Mouse (Mus musculus) right cerebral cortex, postnatal 14 days (tissue): ENCODE results near the gene Mgst3.
"Not testable (repeated sequence)": the region's sequence is repeated elsewhere in the genome, so short reads cannot be mapped to it uniquely, and the experiment has no call there.

Experiments used
- DNase-seq: peaks from one replicate; pipeline ENCODE4 v3.0.0; 2022

Mgst3 gene

DNA sequence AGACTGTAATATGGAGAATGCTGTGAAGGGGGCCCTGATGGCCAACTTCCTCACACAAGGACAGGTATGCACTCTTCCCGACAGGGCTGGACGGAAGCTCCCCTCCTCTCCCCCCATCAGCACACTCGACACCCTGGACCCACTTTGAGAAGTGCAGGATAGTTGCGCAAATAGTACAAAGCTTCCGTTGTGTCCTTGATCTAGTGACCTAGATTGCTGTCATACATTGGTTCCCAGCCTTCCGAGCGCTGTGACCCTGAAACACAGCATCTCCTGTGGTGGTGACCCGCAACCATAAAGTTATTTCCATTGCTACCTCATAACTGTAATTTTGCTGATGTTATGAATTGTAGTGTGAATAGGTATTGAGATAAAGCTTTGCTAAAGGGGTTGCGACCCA lies 36.3 kb downstream of the Mgst3 start:
- DNase-seq, result no peak

DNA sequence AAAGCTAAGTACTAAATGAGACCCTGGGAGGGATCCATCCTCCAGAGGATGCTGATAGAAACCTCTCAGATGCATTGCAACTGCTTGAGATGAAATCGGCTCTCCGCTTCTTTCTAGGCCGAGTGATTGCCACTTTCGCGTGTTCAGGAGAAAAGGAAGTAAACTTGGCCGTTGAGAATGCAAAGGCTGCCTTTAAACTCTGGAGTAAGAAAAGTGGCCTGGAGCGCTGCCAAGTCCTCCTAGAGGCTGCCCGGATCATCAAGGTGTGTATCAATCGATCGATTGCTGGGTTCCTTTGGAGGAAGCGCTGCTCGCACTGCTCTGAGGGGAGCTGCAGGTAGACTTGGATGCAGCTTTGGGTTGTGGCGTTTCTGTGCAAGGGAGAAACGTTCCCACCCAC lies 41.2 kb downstream of the Mgst3 start:
- DNase-seq, result no peak

GRCm38 (mm10) chr1:167350597-167351415 lies 42.8 kb downstream of the Mgst3 start:
- no peak for DNase-seq

- DNase-seq, result peak; percentile 83
These were observed 43.6 kb downstream of the Mgst3 start, which contains the start of gene Aldh9a1 for GRCm38 (mm10) chr1:167349815-167350596. TSS of gene Aldh9a1 (plus strand) at chr1:167349991.

- DNase-seq, result not testable (repeated sequence)
These were observed 44.4 kb downstream of the Mgst3 start for GRCm38 (mm10) chr1:167349206-167349605.

GRCm38 (mm10) chr1:167345994-167346520 lies 47.6 kb downstream of the Mgst3 start:
- not testable (repeated sequence) for DNase-seq

GRCm38 (mm10) chr1:167342831-167343230 lies 50.8 kb downstream of the Mgst3 start:
- no peak for DNase-seq

DNA sequence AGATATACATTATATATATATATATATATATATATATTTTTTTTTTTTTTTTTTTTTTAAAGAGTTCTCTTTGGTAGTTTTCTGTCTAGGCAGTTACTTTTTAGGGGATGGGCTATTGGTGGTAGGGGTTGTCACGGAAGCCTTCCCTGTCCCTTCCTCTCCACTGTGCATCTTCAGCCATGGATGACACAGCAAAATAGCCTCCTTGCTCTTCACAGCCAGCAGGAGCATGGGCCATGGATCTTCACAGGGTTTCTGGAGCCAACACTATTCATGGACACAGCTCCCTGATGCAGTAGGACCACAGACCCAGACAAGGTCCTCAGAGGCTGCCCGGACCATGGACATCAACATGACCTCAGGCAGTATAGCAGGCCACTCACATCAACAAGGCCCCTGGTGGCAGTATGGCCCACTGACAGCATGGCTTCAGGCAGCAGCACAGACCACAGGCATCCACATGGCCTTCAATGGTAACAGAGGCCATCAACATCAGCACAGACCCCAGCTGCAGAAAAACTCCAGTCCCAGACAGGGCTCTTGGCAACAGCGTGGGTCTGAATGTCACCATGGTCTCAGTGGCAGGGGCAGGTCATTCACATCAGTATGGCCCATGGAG lies 52.6 kb downstream of the Mgst3 start:
- no peak for DNase-seq

- no peak for DNase-seq
These were observed 53.4 kb downstream of the Mgst3 start for GRCm38 (mm10) chr1:167340111-167340787.

DNA sequence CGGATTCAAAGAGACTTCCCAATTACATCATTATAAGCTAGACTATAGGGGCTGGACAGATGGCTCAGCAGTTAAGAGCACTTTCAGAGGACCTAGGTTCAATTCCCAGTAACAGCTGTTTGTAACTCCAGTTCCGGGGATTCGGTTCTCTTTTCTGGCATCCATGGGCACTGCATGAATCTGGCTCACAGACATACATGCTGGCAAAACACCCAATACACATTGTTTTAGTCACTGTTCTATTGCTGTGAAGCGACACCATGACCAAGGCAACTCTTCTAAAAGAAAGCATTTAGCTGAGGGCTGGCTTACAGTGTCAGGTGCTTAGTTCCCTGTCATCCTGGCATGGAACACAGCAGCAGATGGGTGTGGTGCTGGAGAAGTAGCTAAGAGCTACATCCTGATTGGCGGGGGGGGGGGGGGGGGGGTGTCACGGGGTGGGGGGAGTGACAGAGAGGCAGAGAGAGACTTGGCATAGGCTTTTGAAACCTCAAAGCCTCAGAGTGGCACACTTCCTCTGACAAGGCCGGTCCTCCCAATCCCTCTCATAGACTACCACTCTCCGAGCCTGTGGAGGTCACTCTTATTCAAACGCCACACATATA lies 54.4 kb downstream of the Mgst3 start:
- DNase-seq, result no peak

DNA sequence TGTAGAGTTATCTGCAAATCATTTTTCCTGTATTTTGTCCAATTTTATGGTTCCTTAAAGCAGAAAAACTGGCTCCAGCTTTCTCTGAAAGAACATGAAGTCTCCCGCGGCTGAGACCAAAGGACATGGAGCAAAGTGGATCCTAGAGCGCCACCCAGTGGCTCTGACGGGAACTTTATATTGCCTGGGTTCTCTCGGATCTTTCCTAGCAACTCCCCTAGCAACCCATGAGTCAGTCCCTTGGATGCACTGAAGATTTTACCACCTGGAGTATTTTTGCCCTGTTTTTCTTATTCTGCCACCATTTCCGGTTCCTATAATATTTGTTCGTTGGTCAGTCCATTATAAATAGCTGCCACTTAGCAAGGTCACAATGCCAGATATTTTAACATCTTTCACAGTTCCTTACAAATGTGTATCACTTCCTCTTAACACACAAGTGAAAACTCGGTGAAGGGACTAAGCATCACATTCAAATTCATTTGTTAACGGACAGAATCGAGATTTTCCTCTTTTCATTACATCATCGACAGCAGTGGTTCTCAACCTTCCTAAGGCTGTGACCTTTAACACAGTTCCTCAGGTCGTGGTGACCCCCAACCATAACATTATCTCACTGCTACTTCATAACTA lies 56.1 kb downstream of the Mgst3 start:
- DNase-seq, result peak; percentile 87

DNA sequence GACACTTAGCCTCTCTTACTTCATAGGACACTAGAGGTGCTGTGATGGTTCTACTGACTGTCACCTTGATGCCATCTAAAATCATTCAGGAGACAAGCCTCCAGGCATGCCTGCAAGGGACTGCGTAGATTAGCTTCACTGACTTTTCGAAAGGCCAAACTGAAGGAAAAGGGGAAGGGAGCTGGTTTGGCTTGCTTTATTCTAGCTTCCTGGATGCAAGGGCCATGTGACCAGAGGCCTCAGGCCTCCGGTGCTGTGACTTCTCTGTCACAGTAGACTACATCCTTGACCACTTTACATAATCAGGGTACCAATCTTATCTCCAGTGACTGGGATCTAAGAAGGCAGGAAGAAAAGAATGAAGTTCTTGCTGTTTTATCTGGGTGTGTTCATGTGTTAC lies 57.2 kb downstream of the Mgst3 start:
- DNase-seq, result no peak

DNA sequence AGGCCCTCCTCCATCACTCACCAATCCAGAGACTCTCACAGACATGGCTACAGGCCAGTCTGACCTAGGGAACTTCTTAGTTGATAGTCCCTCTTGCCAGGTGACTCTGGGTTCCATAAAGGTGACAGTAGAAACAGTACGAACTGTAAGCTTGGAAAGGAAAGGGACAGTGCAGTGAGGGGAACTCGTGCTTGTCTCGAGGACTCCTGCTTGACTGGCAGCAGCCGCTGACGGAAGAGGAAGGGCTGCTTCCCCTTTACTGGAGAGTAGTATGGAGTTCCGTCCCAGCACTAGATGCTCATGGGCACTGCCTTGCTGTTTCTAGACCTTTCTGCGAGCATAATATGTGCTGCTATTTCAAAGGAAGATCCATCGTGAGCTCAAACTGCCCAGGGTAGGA lies 62.5 kb downstream of the Mgst3 start:
- no peak for DNase-seq

DNA sequence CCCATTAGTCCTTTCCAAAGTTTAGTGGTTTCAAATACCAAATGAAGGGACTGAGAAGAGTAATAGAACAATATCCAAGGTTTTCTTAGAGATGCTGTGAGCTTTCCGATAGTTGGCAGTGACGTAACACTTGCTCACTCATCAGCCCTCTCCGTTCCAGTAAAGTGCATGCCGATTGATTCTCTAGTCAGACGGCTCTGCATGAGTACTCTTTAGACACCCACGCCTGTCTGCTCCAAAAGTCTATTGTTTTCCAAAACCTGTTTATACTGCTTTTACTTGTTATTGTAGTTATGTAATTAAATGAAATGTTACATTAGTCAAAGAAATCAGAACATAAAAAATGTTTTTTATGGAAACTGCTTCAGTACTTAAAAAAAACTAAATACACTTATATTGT lies 64.9 kb downstream of the Mgst3 start:
- no peak for DNase-seq
